Mouse (Mus musculus) brain, embryonic 18.5 days (tissue): ENCODE data around the gene Nup54.

ENCODE experiments used
- DNase-seq: peaks from one replicate; pipeline ENCODE4 v3.0.0-alpha.2; 2012; ENCODE audit warnings: low read depth, low spot score

Gene Nup54

GRCm38 (mm10) chr5:92413271-92413981 lies 21.6 kb downstream of the Nup54 start:
- no peak for DNase-seq

- DNase-seq: no peak
These were observed 23.4 kb downstream of the Nup54 start for GRCm38 (mm10) chr5:92411461-92412140.

- no peak for DNase-seq
These were observed 24.5 kb downstream of the Nup54 start for GRCm38 (mm10) chr5:92410486-92410885.

GRCm38 (mm10) chr5:92409361-92410155 lies 25.5 kb downstream of the Nup54 start:
- DNase-seq: no peak

- DNase-seq: no peak
These were observed 30.7 kb downstream of the Nup54 start for GRCm38 (mm10) chr5:92404400-92404678.

- DNase-seq: no peak
These were observed 31.2 kb downstream of the Nup54 start for GRCm38 (mm10) chr5:92403562-92404399.

- DNase-seq: no peak
These were observed 32.2 kb downstream of the Nup54 start for GRCm38 (mm10) chr5:92402816-92403215.

GRCm38 (mm10) chr5:92398153-92398552 lies 36.9 kb downstream of the Nup54 start:
- DNase-seq: no peak

GRCm38 (mm10) chr5:92396476-92396875 lies 38.5 kb downstream of the Nup54 start:
- no peak for DNase-seq

- no peak for DNase-seq
These were observed 39.3 kb downstream of the Nup54 start for GRCm38 (mm10) chr5:92395764-92396163.

- DNase-seq: no peak
These were observed 41.2 kb downstream of the Nup54 start for GRCm38 (mm10) chr5:92393863-92394262.

GRCm38 (mm10) chr5:92392542-92392941 lies 42.5 kb downstream of the Nup54 start:
- DNase-seq: no peak

GRCm38 (mm10) chr5:92390615-92391014 lies 44.4 kb downstream of the Nup54 start:
- DNase-seq: no peak

GRCm38 (mm10) chr5:92389977-92390376 lies 45.0 kb downstream of the Nup54 start:
- DNase-seq: no peak

GRCm38 (mm10) chr5:92387433-92387832 lies 47.6 kb downstream of the Nup54 start:
- no peak for DNase-seq

GRCm38 (mm10) chr5:92386643-92387042 lies 48.4 kb downstream of the Nup54 start:
- no peak for DNase-seq

- no peak for DNase-seq
These were observed 48.9 kb downstream of the Nup54 start for GRCm38 (mm10) chr5:92386102-92386501.

- no peak for DNase-seq
These were observed 50.2 kb downstream of the Nup54 start for GRCm38 (mm10) chr5:92384855-92385254.

GRCm38 (mm10) chr5:92383747-92384146 lies 51.3 kb downstream of the Nup54 start:
- no peak for DNase-seq

GRCm38 (mm10) chr5:92382349-92382679 lies 52.7 kb downstream of the Nup54 start:
- no peak for DNase-seq

GRCm38 (mm10) chr5:92381550-92382348 lies 53.3 kb downstream of the Nup54 start:
- DNase-seq: peak; percentile 66
